Mouse (Mus musculus): Measurements from ENCODE around the gene Olfr497.

DNA sequence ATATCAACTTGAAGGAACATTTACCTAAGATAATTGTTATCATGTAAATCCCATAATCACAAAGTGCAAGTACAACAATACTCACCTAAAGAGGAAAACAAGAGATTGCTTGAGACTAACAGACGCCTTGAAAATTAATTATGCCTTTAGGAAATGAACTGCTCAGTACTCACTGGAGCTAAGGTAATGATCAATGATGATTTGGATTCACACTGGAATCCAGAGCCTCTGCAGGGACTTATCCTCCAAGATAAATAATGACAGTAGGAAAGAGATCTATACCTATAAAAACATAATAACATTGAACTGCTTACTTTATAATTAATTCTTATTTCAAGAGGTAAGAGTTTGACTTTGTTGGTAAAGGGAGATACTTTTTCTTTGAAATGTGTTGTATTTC, 27.4 kb upstream of the Olfr497 start, which contains the start of gene Olfr495:
- TF ChIP-seq CTCF (IDR thresholded peaks at IDR 0.05) (no peak), EP300 (IDR thresholded peaks at IDR 0.05; ENCODE audit: insufficient read depth, low read depth, low read length) (no peak), POLR2A (IDR thresholded peaks at IDR 0.05; ENCODE audit: insufficient read depth, low read depth, low read length) (no peak)
